Mouse (Mus musculus) ES-Bruce4 (cell line): ENCODE results near the gene Tagap1.
"Not testable (repeated sequence)": the region's sequence is repeated elsewhere in the genome, so short reads cannot be mapped to it uniquely, and the experiment has no call there.

Experiments
- CTCF ChIP-seq: IDR thresholded peaks from one replicate; pipeline ENCODE4 v1.8.1; 2011; ENCODE audit warnings: low read depth, low read length
- POLR2A ChIP-seq: IDR thresholded peaks from one replicate; pipeline ENCODE4 v1.8.1; 2011; ENCODE audit warnings: low read length; ENCODE audit not compliant: insufficient read depth

GRCm38 (mm10) chr17:6979380-6979779 is 18.4 kb upstream of the Tagap1 start:
- not testable (repeated sequence) for TF ChIP-seq CTCF, POLR2A
